In the genomic region with DNA sequence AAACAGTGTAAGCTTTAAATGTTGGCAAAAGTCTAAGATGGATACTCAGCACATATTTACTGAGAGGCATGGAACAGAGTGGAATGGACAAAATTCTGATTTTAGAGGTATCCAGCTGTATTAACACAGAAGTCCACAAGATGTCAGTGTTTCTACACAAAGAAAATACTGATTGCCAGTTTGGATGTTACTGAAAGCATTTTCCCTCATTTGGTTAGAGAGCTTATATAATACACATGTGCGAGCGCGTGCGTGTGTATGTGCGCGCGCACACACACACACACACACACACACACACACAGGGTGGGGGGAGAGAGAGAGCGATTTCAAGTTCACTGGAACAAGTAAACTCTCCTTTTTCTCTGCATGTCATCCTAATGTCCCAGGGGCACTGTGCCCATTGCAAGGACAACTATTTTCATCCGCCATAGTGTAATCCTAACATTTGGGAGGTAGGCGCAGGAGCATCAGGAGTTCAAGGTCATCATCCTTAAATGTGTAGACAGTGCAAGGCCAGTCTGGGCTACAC, we compare ENCODE assay signal across 7 mouse cellular contexts. TPM values are rescaled to one million over a fixed set of nuclear protein-coding genes. Genes with fewer than 3 reads are reported as not detected.
A peak's percentile ranks its signal among the peaks of the same experiment; 100 is the strongest.
DNase-seq lines count a peak whose midpoint lies in the region; ATAC-seq and TF ChIP-seq lines count a peak whose summit lies in the region.

No protein-coding gene starts in this region.

- H3K27me3 ChIP-seq in midbrain, embryonic 13.5 days: no peaks in the 10 kb centered on the region
- no peaks in the 10 kb centered on the region for H3K27me3 ChIP-seq in stomach, postnatal 0 days (ENCODE audit: control insufficient read depth, insufficient read depth, low read length)

- no peak overlapping the region for H3K4me3 ChIP-seq in midbrain, embryonic 13.5 days (replicated peaks)
- no peak overlapping the region for H3K4me3 ChIP-seq in stomach, postnatal 0 days (ENCODE audit: low read depth, low read length)

- no peaks in the 10 kb centered on the region for H3K4me1 ChIP-seq in midbrain, embryonic 13.5 days (replicated peaks)
- H3K4me1 ChIP-seq in stomach, postnatal 0 days (replicated peaks; ENCODE audit: control insufficient read depth, insufficient read depth): no peaks in the 10 kb centered on the region

- no peak overlapping the region for H3K27ac ChIP-seq in midbrain, embryonic 13.5 days
- H3K27ac ChIP-seq in stomach, postnatal 0 days (replicated peaks): no peak overlapping the region

- no peaks in the 10 kb centered on the region for H3K9me3 ChIP-seq in midbrain, embryonic 13.5 days
- no peaks in the 10 kb centered on the region for H3K9me3 ChIP-seq in stomach, postnatal 0 days (ENCODE audit: control insufficient read depth, low read length)

- TF ChIP-seq CTCF in stomach, postnatal 0 days (IDR thresholded peaks at IDR 0.05; ENCODE audit: low read depth): peak; percentile 89

- DNase-seq in thymus, postnatal 0 days (ENCODE audit: low spot score): peak; percentile 61
- DNase-seq in thymus, postnatal 10 days (ENCODE audit: low spot score in 2 of 2): no peak
- peak; percentile 74 for DNase-seq in cerebellum, adult 11-12 months
- peak; percentile 33 to 42 for DNase-seq in frontal cortex, postnatal 10 days (ENCODE audit: low spot score in 2 of 2)
- DNase-seq in layer of hippocampus, adult 8-10 months (ENCODE audit: low spot score in 2 of 2): peak; percentile 55 to 59
- DNase-seq in stomach, postnatal 0 days (ENCODE audit: low spot score): peak; percentile 38

- H3K4me2 ChIP-seq in midbrain, embryonic 13.5 days (replicated peaks): no peak overlapping the region; the same call in 1 of the 2 replicates
- H3K4me2 ChIP-seq in stomach, postnatal 0 days (replicated peaks; ENCODE audit: low read depth): peak overlapping the region; percentile 32; the same call in 1 of the 2 replicates

- 46% methylated on average over 10 of the region's 10 CpGs for WGBS in midbrain, embryonic 13.5 days
- 19% methylated on average over 10 of the region's 10 CpGs for WGBS in stomach, postnatal 0 days

- peak; percentile 70; the same call in 1 of the 2 replicates for ATAC-seq in midbrain, embryonic 13.5 days
- ATAC-seq in stomach, postnatal 0 days (ENCODE audit: low FRiP score, low TSS enrichment): peak; percentile 40; the same call in 1 of the 2 replicates

- H3K36me3 ChIP-seq in midbrain, embryonic 13.5 days: no peaks in the 10 kb centered on the region
- no peaks in the 10 kb centered on the region for H3K36me3 ChIP-seq in stomach, postnatal 0 days (ENCODE audit: control insufficient read depth, insufficient read depth, low read length)

- H3K9ac ChIP-seq in midbrain, embryonic 13.5 days (replicated peaks): no peak overlapping the region
- no peak overlapping the region for H3K9ac ChIP-seq in stomach, postnatal 0 days (ENCODE audit: low read length)

- TF ChIP-seq EP300 in stomach, postnatal 0 days (optimal IDR thresholded peaks at IDR 0.05): no peak

RNA-seq across cellular contexts. Expression of a gene that starts 9.7 kb away (rescaled TPM):
- 30.5 and 33.4 TPM in 2 replicates for polyA plus RNA-seq in thymus, postnatal 0 days (2015; fragmentation: Nextera tagmentation; extraction: Ambion mirVana)
- total RNA-seq in layer of hippocampus, adult 8-10 months (2022): 10 to 100 TPM; 50.7 to 64.1 (median 56.9) TPM
- 31.9 and 33.7 TPM in 2 replicates for polyA plus RNA-seq in midbrain, embryonic 13.5 days (2015; fragmentation: Nextera tagmentation; extraction: Ambion mirVana)
- polyA plus RNA-seq in stomach, postnatal 0 days (2015; fragmentation: Nextera tagmentation; extraction: Ambion mirVana): 38.6 and 40.2 TPM in 2 replicates

Comparison
In these comparisons a context has a peak if more than half of its experiments do, and no peak if none do; other contexts are left out.
1. DNase-seq: peak in thymus, postnatal 0 days (single experiment), cerebellum, adult 11-12 months (single experiment), frontal cortex, postnatal 10 days (2 of 2), layer of hippocampus, adult 8-10 months (2 of 2) and stomach, postnatal 0 days (single experiment); none in thymus, postnatal 10 days (0 of 2).